Mouse (Mus musculus): Measurements from ENCODE around the gene Bex6.

- TF ChIP-seq CTCF (conservative IDR thresholded peaks at IDR 0.05; ENCODE audit: low read length) = no peak
- no peak for TF ChIP-seq POU5F1 (IDR thresholded peaks at IDR 0.05; ENCODE audit: borderline replicate concordance, low read length)
- no peak for TF ChIP-seq NANOG (IDR thresholded peaks at IDR 0.05; ENCODE audit: borderline replicate concordance, low read length)
Measured at GRCm38 (mm10) chr16:32147589-32148207, 31.9 kb upstream of the Bex6 start.
